Mouse (Mus musculus): ENCODE results near the gene Cd8b1.
"Not testable (repeated sequence)": the region's sequence is repeated elsewhere in the genome, so short reads cannot be mapped to it uniquely, and the experiment has no call there.

Gene Cd8b1

DNA sequence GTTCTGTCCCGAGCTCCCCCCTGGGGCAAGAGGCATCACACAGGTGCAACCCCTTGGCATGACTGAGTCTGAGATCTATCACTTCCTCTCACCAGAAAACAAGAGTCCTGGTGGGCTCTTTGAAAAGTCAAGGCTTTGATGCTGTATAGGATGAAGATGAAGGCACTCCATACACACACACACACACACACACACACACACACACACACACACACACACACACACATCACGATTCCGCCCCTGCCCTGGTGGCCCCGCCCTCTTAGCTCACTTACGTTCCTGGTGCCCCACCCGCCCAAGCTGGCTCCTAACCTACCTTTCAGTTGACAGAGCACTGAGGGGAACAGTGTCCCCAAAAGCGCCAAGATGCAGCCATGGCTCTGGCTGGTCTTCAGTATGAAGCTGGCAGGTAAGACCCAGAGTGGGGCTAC, at the start of gene Cd8b1:
Gene Cd8b1 (plus strand): TSS at position 298 of the 431 bp plus-strand sequence.
- CTCF ChIA-PET = no interaction called here

DNA sequence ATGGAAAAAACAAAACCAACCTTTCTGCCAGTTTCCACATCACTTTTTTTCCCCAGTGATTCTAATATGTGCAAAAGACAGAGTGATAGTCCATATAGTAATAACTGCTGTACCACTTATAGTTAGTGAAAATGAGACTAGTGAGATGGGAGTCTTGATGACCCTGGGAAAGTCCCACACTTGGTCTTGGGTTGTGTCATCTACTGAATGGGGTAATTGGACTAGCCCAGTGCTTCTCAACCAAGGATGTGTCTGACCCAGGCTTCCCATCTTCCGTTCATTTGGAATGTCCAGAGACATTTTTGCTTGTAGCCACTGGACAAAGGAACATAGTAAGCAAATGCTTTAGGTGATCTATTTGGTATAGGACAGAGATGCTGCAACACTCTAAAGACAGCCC, 48.9 kb upstream of the Cd8b1 start:
- CTCF ChIA-PET = no interaction called here

DNA sequence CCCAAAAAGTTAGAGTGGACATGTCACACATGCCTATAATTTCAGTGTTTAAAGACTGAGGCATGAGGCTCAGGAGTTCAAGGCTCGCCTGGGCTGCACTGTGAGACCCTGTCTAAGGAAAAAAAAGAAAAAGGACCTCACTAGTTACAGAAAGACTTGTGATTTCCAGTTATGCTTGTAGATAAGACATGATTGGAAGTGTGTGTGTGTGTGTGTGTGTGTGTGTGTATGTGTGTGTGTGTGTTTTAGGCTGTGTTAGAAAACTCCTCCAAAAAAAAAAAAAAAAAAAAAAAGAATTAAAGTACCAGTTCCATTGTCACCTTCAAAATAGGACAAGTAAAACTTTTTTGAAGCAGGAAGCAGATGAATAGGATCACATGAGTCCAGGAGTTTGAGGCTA, 48.0 kb upstream of the Cd8b1 start:
- CTCF ChIA-PET = no interaction called here

DNA sequence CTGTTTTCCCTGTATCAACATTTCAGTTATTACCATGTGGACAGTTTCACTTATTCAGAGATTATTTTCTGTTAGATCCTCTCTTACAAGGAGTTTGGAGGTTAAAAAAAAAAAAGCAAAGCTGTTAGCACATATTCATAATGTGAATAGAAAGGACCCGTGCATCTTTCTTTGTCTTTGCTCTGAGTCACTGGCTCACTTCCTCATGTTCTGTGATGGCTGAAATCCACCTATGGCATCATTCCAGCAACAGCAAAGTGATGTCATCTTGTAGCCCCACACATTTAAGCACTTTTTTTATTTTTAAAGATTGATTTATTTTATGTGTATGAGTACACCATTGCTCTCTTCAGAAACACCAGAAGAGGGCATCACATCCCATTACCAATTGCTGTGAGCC, 43.2 kb upstream of the Cd8b1 start:
- CTCF ChIA-PET = interaction anchor here (0.6 to 0.7 kb wide), 2 partner anchors 11 to 16 kb away, joined by 3 read pairs; no protein-coding TSS in a partner anchor

DNA sequence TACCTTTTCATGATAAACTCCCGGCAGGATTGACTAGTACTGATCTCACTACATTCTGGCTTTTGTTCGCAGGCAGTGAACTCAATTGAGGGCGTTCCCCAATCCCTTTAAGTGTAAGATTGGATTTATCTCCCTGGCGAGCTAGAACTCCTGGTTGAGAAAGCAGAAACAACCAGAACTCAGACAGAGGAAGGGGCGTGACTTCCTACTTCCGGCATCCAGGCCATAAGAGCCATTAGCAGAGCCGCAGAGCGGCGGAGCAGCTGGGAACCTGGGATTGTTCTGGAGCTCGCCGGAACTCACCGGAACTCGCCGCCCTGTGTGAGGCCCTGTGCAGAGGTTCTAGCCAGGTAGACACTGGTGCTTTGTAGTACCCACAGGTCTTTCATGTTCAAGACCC, 29.1 kb upstream of the Cd8b1 start:
- CTCF ChIA-PET = no interaction called here

DNA sequence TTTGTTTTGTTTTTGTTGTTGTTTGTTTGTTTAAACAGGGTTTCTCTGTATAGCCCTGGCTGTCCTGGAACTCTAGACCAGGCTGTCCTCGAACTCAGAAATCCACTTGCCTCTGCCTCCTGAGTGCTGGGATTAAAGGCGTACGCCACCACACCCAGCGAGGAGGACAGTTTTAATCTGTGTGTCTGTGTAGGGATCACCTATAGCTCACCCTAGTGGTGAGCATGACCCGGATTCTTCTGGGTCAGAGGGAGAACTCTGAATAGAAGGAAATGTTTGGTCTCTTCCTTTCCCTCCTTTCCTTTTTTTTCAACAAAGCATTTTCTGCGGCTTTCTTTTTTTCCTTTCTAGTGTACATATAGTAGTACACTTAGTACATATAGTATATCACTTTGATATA, 27.3 kb upstream of the Cd8b1 start:
- CTCF ChIA-PET = no interaction called here

DNA sequence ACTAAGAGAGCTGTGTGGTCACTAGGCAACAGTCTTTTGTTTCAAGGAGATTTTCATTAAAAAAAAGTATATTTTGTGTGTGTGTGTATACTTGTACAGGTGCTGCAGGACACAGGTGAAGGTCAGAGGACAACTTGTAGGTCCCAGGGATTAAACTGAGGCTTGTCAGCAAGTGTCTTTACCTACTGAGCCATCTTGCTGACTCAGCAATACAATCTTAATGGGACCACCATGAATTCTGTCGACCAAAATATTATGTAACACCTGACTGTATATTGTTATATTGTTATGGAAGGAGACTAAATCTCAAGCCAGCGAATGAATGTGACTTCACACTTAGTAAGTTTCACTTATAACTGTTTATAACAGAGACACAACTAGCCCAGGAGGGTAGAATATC, 24.5 kb upstream of the Cd8b1 start:
- CTCF ChIA-PET = interaction anchor here (0.7 to 0.9 kb wide), 2 partner anchors 29 to 149 kb away, joined by 3 to 6 read pairs; no protein-coding TSS in a partner anchor

DNA sequence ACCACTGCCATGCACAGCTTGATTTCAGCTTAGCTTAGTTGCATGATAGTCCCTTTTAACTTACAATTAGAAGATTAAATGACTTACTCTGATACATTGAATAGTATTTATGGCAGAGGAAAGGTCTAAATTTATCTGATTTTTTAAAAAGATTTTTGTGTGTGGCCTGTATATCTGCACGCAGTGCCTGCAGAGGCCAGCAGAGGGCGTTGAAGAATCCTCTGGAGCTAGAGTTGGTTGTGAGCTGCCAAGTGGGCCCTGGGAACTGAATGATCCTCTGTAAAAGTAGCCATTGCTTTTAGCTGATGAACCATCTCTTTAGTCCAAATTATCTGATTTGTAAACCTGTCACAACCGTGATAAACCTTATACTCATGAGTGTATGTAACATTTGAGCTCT, 23.8 kb upstream of the Cd8b1 start:
- CTCF ChIA-PET = interaction anchor here (0.7 to 1.0 kb wide), 3 partner anchors 70 to 150 kb away, joined by 3 to 16 read pairs (median 3); no protein-coding TSS in a partner anchor

DNA sequence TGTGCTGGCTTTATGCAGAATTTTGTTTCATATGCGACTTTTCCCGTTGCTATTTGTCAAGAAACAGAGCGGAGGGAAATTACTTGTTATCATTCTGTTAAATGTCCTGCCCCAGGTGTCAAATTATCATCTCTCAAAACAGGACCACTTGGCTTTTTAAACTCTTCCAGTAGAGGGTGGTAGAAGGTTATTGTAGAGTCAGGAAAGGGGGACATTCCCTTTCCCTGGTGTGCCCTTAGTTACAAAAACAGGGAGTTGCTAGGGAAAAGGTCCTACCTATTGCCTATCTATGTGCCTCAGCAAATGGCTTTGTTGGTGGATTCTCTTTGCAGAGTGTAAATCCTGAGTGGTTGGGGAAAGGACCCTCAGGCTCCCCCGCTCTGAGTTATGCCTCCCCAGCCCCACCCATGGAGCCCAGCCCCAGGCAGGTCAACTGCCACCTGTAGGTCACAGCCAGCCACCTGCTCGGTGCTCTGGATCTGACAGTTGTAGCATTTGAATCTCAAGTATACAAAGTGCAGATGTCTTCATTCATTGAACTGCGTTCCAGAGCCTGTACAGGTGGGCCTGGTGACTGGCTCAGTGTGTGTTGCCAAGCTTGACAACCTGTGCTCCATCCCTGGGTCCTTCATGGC, 20.4 kb upstream of the Cd8b1 start:
- CTCF ChIA-PET = no interaction called here

DNA sequence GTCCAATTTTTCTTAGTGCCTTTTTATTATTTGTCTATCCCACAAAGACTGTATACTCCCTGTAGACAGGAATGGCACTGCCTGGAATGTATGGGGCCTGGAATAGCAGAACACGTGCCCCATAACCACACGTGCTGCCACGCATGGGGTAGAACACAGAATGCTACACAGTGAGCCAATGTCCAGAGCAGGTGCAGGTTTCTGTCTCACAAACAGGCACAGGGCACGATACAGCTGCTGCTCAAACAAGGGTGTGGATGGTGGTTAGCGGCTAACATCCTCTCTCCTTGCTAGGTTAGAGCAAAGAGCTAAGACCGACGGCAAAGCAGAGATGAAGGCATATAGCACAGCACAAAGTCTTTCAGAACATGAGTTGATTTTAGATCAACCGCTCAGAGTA, 15.1 kb upstream of the Cd8b1 start:
- CTCF ChIA-PET = interaction anchor here (0.6 kb wide), 1 partner anchor 273 kb away, joined by 3 read pairs; no protein-coding TSS in a partner anchor

DNA sequence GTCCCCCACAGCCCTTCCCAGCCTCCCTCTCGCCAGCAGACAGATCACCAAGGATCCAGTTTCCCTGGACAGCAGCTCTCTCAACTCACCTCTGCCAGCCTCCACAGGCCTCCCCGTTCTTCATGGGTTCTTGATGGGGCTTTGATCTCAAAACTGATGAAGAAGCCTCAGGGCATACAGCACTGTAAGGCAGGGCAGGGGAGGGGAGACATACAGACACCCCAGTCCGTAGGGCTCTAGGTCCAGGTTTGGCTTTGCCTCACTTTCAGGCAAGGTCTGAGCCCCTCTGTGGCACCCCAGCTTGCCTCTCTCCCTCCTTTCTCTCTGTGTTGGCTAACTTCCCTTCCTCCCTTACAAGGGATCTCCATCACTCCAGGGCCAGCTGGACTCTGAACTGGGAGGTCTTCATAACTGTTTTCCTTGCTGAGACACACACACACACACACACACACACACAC, 733 bp upstream of the Cd8b1 start, which contains the start of gene Smyd1:
Gene Smyd1 (minus strand): TSS at position 408 of the 458 bp plus-strand sequence.
- CTCF ChIA-PET = no interaction called here

DNA sequence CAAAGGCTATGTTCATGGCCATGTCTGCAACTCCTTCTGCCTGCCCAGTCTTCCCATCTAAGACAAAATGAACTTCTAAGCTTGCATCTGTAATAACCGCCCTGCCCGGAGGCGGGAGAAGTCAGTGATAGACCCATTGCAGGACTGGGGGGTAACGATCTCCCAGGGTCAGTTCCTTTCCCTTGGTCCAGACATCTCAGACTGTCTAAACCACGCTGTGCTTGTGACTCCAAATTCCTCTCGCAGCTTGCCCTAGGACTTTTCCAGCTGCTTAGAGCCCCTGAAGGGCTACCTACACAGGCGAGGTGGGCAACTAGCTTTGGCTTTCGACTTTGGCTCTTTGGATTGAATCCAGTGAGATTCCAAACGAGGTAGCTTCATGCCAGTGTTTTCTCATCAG, 2.2 kb downstream of the Cd8b1 start:
- CTCF ChIA-PET = no interaction called here

DNA sequence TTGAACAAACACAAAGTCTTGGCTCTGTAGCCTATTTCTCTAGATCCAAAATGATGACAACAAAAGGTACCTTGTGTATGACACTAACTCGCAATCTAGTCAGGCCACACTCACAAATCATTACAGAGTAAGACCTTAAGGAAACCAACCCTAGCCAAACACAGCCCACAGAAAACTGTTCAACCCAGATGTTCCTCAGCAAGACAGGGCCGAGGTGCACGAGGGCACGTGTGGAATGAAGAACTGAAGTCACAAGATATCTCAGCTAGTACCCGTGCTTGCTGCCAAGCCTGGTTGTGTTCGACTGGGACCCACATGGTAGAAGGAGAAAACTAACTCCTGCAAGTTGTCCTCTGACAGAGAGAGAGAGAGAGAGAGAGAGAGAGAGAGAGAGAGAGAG, 7.3 kb downstream of the Cd8b1 start:
- CTCF ChIA-PET = interaction anchor here (0.5 to 0.7 kb wide), 2 partner anchors 21 to 835 kb away, joined by 3 read pairs; no protein-coding TSS in a partner anchor

DNA sequence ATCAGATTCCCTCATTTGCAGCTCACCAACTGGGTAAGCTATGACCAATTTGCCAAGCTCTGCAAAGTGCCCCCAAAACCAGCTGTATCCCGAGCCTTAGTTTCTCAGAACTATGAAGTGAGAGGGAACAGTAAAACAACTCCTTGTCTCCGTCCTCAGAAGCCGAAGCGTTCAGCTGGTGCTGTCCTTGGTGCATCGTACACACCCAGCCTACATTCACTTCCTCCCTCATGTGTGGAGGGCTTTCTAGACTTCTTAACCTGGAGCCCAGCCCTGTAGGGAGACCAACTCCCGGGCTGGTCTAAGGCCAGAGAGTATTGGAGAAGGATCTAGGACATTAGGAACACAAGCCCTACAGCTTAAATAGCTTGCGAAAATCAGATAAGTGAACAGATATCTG, 7.9 kb downstream of the Cd8b1 start:
- CTCF ChIA-PET = interaction anchor here (0.5 to 0.6 kb wide), 2 partner anchors 34 to 834 kb away, joined by 3 to 4 read pairs; no protein-coding TSS in a partner anchor

DNA sequence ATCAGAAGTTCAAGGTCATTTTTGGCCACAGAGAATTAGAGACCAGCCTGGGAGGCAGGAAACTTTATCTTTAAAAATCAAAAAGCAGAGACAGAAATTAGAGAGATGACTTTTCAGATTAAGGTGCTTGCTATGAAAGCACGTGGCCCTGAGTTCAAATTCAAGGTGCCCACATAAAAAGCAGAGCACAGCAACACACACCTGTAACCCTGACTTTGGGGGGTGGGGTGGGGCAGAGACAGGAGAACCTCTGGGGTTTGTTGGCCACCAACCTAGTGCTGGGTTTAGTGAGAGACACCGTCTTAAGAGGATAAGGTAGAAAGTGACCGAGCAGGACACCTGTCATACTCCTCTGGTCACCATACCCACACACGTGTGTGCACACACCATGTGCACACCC, 8.9 kb downstream of the Cd8b1 start:
- CTCF ChIA-PET = not testable (repeated sequence)

DNA sequence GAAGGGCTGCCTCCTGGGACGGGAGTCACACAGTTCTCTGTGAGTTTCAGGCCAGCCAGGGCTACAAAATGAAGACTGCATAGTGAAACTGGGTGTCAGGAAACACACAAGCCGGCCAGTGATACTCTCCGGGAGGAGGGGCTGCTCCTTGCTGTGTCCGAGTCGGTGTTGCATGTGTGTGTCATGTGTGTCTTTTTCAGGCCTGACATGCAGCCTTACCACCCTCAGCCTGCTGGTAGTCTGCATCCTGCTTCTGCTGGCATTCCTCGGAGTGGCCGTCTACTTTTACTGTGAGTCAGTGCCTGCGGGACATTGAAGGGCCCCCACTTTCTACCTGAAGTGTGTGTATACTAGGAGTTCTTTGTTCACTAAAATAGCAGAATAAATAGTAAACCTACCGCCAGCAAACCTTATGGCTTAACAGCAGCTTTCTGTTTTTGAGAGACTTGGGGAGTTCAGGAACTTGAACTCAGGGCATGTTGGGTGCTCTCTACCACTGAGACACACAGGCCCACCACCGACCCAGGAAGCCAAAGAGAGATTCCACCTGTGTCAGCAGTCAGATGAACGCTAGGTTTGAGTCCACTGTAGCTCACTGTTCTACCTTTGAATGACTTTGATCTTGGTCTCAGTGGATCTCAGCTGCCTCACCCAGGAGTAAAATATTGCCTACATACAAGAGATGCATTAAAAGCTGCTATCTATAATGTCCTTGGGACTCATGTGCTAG, 9.8 kb downstream of the Cd8b1 start:
- CTCF ChIA-PET = no interaction called here

DNA sequence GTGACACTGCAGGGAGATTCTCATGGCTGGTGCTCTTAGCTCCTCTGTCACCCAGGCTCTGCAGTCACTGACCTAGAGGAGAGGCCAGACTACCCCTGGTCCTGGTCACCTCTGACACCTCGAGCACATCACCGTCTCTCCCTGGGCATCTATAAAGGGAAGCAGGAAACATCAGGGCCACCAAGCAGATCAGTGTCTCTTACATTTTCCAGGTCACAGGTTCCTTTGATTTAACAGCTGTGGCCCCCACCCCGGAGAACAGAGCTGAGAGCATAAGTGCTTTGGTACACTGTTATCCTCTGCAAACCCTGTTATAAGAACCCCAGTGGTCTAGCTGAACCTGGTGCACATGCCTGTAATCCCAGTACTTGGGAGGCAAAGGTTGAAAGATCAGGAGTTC, 10.4 kb downstream of the Cd8b1 start:
- CTCF ChIA-PET = interaction anchor here (0.6 kb wide), 1 partner anchor 422 kb away, joined by 7 read pairs; no protein-coding TSS in a partner anchor

DNA sequence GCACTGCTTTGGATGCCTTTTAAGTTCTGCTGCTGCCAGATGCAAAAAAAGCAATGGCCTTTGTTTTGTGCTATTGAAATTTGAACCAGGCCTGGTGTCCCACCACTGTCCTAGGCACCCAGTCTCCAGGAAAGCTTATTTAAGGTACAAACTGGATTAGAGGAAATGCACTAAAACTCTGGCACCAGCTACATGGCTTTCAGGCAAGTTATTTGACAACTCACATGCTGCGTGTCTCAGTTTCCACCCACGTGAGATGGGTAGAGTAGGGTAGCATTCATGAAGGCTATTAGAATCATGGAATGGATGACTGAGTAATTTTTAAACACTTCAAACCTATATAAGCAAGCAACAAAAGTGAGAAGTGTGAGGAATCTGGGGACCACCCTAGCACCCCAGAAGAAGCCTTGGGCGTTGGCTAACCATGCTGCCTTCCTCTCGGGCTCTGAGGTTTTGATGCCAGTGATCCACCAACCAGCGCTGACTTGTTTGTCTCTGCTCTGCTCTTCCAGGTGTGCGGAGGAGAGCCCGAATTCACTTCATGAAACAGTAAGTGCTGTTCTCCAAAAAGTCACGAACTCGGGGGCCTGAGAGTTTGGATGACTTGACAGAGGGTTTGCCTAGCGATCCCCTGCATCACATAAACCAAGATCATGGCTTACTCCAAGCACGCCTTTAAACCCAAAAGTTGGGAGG, 11.1 kb downstream of the Cd8b1 start:
- CTCF ChIA-PET = interaction anchor here (0.6 to 1.2 kb wide), 2 partner anchors 32 to 422 kb away, joined by 3 to 7 read pairs; no protein-coding TSS in a partner anchor

DNA sequence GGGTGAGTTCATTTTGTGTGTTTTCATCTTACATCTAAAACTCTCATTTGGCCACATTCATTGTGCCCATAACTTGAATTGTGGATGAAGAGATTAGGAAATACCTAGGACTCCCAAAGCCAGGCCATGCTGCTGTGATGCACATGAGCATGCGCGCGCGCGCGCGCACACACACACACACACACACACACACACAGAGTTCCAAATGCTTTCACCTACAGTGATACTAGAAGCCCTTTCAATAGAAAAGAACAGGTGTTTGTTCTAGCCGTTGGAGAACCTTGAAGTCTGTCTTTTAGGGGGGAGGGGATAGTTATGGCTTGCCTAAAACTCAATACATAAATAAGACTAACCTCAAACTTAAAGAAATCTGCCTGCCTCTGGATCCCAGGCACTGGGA, 15.1 kb downstream of the Cd8b1 start:
- CTCF ChIA-PET = no interaction called here

DNA sequence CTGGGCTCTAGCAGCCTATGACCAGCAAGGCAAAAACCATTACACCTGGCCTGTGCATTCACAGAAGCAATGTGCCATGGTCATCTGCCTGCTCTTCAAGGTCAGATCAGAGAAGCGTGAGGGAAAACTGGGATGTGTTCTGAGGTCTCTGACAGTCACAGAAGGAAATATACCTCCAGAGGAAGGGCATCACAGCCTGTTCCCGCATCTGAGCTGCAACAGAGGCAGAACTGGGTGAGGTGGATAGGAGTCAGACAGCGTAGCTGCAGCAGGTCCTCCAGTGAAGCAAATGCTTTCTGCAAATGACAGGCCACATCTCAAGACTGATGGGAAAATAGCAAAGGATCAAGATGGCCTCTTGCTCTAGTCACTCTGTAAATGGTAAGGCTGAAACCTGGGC, 16.4 kb downstream of the Cd8b1 start:
- CTCF ChIA-PET = no interaction called here

DNA sequence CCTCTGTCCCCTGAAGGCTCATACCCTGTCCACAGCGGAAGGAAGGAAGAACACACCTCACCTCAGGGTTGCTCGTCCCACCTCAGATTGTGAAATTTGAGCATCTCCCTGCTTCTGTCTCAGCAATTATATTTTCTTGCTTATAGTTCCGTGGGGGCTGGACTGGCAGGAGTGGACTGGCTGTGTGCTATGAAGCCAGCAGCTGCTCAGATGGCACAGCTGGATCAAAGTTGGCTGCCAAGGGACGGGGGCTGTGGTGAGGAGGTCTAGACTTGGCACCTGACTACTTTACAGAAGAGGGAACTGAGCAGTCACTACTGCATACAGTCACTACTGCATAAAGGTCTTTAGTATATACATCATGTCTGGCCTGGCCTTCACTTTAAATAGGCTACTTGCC, 16.8 kb downstream of the Cd8b1 start:
- CTCF ChIA-PET = no interaction called here

DNA sequence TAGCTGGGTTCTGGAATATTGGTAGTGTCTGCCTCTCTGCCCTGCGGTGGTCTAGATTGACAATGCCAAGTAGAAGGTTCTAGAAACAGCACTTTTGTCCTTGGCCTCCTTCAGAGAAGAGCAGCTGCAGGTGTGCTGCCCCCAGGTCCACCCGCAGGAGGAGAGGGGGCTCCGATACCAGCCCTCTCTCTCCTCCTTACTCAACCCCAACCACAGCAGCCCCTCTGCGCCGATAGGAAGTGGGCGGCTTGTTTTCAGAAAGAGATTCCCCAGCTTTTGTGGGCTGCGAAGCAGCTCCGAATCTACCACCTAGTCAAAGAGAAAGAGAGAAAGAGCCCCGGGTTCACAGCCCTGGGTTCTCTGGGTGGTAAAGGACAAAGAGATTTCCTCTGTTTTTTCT, 18.6 kb downstream of the Cd8b1 start:
- CTCF ChIA-PET = interaction anchor here (0.7 kb wide), 1 partner anchor 18 kb away, joined by 3 read pairs; no protein-coding TSS in a partner anchor
